In the genomic region with DNA sequence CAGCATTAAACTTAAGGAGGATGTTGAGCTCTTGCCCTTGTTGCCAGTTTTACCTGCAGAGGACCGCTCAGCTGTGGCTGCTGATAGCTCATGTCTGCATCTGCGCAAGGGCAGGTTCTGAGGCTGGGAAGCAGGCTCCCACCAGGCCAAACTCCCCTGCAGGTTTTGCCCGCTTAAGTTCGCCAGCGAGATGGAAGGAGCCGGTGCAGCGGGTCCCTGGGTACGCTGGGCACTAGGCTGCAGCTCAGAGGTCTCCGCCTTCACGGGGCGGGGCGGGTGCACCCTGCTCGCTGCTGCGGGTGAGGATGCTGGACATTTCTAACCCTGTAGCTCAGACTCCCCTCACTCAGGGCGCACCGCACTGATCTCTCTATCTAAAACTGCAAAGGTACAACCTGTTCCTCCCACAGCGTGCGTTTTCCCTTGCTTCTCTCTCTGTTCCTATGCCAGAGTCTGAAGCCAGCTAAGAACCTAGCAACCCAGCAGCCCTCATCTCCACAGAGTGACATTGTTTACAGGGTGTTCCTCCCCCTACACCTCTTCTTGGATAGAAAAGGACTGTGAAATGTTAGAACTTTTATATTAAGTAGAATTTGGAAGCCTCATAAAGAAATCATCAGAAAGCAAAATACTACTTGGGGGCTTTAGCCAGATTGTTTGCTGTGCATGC, we compare ENCODE assay signal across 8 mouse cellular contexts. TPM values are rescaled to one million over a fixed set of nuclear protein-coding genes. Genes with fewer than 3 reads are reported as not detected.
A peak's percentile ranks its signal among the peaks of the same experiment; 100 is the strongest.
DNase-seq lines count a peak whose midpoint lies in the region; ATAC-seq and TF ChIP-seq lines count a peak whose summit lies in the region.

Slc38a11 (minus strand) TSS at position 207 of the 670 bp plus-strand sequence.

- WGBS in kidney, embryonic 15.5 days = 7% methylated on average over 18 of the region's 18 CpGs
- WGBS in liver, embryonic 11.5 days = 7% methylated on average over 18 of the region's 18 CpGs
- WGBS in stomach, postnatal 0 days = 7% methylated on average over 18 of the region's 18 CpGs

- peak within 1 kb of the TSS; percentile 23 for H3K4me3 ChIP-seq in kidney, embryonic 15.5 days (replicated peaks)
- no peak within 1 kb of the TSS for H3K4me3 ChIP-seq in liver, embryonic 11.5 days (ENCODE audit: low read depth, low read length)
- no peak within 1 kb of the TSS for H3K4me3 ChIP-seq in stomach, postnatal 0 days (ENCODE audit: low read depth, low read length)

- peak; percentile 88 for ATAC-seq in kidney, embryonic 15.5 days (replicated peaks; ENCODE audit: low FRiP score)
- peak; percentile 74 for ATAC-seq in granulocyte monocyte progenitor cell, adult 5-6 weeks (replicated peaks; ENCODE audit: poor library complexity, severe bottlenecking)
- no peak for ATAC-seq in liver, embryonic 11.5 days (replicated peaks; ENCODE audit: low FRiP score)
- no peak for ATAC-seq in stomach, postnatal 0 days (ENCODE audit: low FRiP score, low TSS enrichment)

- DNase-seq in kidney, adult 8-10 months = no peak
- peak; percentile 57 for DNase-seq in adrenal gland, postnatal 14 days
- no peak for DNase-seq in liver, embryonic 11.5 days (ENCODE audit: low spot score)
- peak; percentile 64 for DNase-seq in stomach, postnatal 0 days (ENCODE audit: low spot score)
- DNase-seq in urinary bladder, postnatal 4 days (ENCODE audit: low spot score in 2 of 2) = no peak
- no peak for DNase-seq in layer of hippocampus, postnatal 10 days (ENCODE audit: low spot score in 2 of 2)

- H3K9me3 ChIP-seq in kidney, embryonic 15.5 days (replicated peaks) = no peaks in the 10 kb centered on the region
- H3K9me3 ChIP-seq in liver, embryonic 11.5 days (ENCODE audit: control insufficient read depth, low read length) = no peaks in the 10 kb centered on the region
- H3K9me3 ChIP-seq in stomach, postnatal 0 days (ENCODE audit: control insufficient read depth, low read length) = no peaks in the 10 kb centered on the region

- peaks cover 11% of the 10 kb centered on the region; the same call in 1 of the 2 replicates for H3K27me3 ChIP-seq in kidney, embryonic 15.5 days
- no peaks in the 10 kb centered on the region for H3K27me3 ChIP-seq in liver, embryonic 11.5 days (replicated peaks; ENCODE audit: control insufficient read depth, insufficient read depth, low read length)
- H3K27me3 ChIP-seq in stomach, postnatal 0 days (ENCODE audit: control insufficient read depth, insufficient read depth, low read length) = no peaks in the 10 kb centered on the region

- no peaks in the 10 kb centered on the region for H3K36me3 ChIP-seq in kidney, embryonic 15.5 days
- H3K36me3 ChIP-seq in liver, embryonic 11.5 days (ENCODE audit: control insufficient read depth, insufficient read depth, low read length) = no peaks in the 10 kb centered on the region
- no peaks in the 10 kb centered on the region for H3K36me3 ChIP-seq in stomach, postnatal 0 days (ENCODE audit: control insufficient read depth, insufficient read depth, low read length)

- H3K4me2 ChIP-seq in kidney, embryonic 15.5 days = peak within 1 kb of the TSS; percentile 52
- H3K4me2 ChIP-seq in liver, embryonic 11.5 days = peak within 1 kb of the TSS; percentile 41
- H3K4me2 ChIP-seq in stomach, postnatal 0 days (replicated peaks; ENCODE audit: low read depth) = peak within 1 kb of the TSS; percentile 27; the same call in 1 of the 2 replicates

- TF ChIP-seq CTCF in stomach, postnatal 0 days (IDR thresholded peaks at IDR 0.05; ENCODE audit: low read depth) = no peak

- H3K27ac ChIP-seq in kidney, embryonic 15.5 days = no peak within 1 kb of the TSS
- no peak within 1 kb of the TSS for H3K27ac ChIP-seq in liver, embryonic 11.5 days (ENCODE audit: low read depth, low read length)
- no peak within 1 kb of the TSS for H3K27ac ChIP-seq in stomach, postnatal 0 days (replicated peaks)

- no peak for TF ChIP-seq EP300 in stomach, postnatal 0 days (optimal IDR thresholded peaks at IDR 0.05)

- H3K9ac ChIP-seq in kidney, embryonic 15.5 days = no peak within 1 kb of the TSS
- no peak within 1 kb of the TSS for H3K9ac ChIP-seq in liver, embryonic 11.5 days (ENCODE audit: low read depth, low read length)
- no peak within 1 kb of the TSS for H3K9ac ChIP-seq in stomach, postnatal 0 days (ENCODE audit: low read length)

- peaks cover 6% of the 10 kb centered on the region; the same call in 1 of the 2 replicates for H3K4me1 ChIP-seq in kidney, embryonic 15.5 days
- no peaks in the 10 kb centered on the region for H3K4me1 ChIP-seq in liver, embryonic 11.5 days (replicated peaks; ENCODE audit: control insufficient read depth, insufficient read depth, low read length)
- no peaks in the 10 kb centered on the region for H3K4me1 ChIP-seq in stomach, postnatal 0 days (replicated peaks; ENCODE audit: control insufficient read depth, insufficient read depth)

RNA-seq across cellular contexts. Expression of gene Slc38a11, which starts in this region (rescaled TPM):
- polyA plus RNA-seq in kidney, embryonic 15.5 days (2015; fragmentation: Nextera tagmentation; extraction: Ambion mirVana) = 1.1 and 1.7 TPM in 2 replicates
- 19.6 and 27.8 TPM in 2 replicates for total RNA-seq in adrenal gland, postnatal 14 days (2021)
- not detected in 2 replicates for total RNA-seq in granulocyte monocyte progenitor cell, adult 5-6 weeks (2014; fragmentation: Nextera tagmentation)
- not detected in 2 replicates for total RNA-seq in granulocyte monocyte progenitor cell, adult 5-6 weeks (2017)
- polyA plus RNA-seq in liver, embryonic 11.5 days (2014; fragmentation: Nextera tagmentation; extraction: Ambion mirVana) = 0.23 TPM in 1 of 2 replicates, not detected in the other
- 0.34 and 0.50 TPM in 2 replicates for polyA plus RNA-seq in stomach, postnatal 0 days (2015; fragmentation: Nextera tagmentation; extraction: Ambion mirVana)
- total RNA-seq in layer of hippocampus, postnatal 10 days (2021) = 1 to 10 TPM; 2.6 to 3.5 TPM

Comparison
In these comparisons a context has a peak if more than half of its experiments do, and no peak if none do; other contexts are left out.
1. Peak in ATAC-seq in granulocyte monocyte progenitor cell, adult 5-6 weeks; RNA of the gene not detected or under 1 TPM.
2. Peak in DNase-seq and H3K4me2 ChIP-seq in stomach, postnatal 0 days; RNA of the gene not detected or under 1 TPM.